Mouse (Mus musculus): ENCODE results near the gene Camta2. TPM values are rescaled to one million over a fixed set of nuclear protein-coding genes. Genes with fewer than 3 reads are reported as not detected.
A peak's percentile ranks its signal among the peaks of the same experiment; 100 is the strongest.

Gene Camta2
- polyA plus RNA-seq, 1 experiment from 2014 or later: 11.6 TPM

- peaks cover 78% of the 10 kb centered on the region for H3K36me3 ChIP-seq
- H3K9me3 ChIP-seq (replicated peaks): no peaks in the 10 kb centered on the region
- no peak overlapping the region for H3K27ac ChIP-seq
- peak overlapping the region; percentile 80 for H3K4me3 ChIP-seq
- H3K4me1 ChIP-seq: peaks cover 63% of the 10 kb centered on the region
- 86% methylated on average over 4 of the region's 4 CpGs for WGBS
- DNase-seq (ENCODE audit: low spot score): no peak
- no peaks in the 10 kb centered on the region for H3K27me3 ChIP-seq (ENCODE audit: low read depth, poor library complexity, severe bottlenecking)
Observed at GRCm38 (mm10) chr11:70648512-70648911, 39.4 kb downstream of the Camta2 start.

- 4% methylated on average over 28 of the region's 28 CpGs for WGBS
- H3K9me3 ChIP-seq (replicated peaks): no peaks in the 10 kb centered on the region
- H3K4me1 ChIP-seq: peaks cover 61% of the 10 kb centered on the region
- peak; percentile 57 for DNase-seq (ENCODE audit: low spot score)
- peaks cover 79% of the 10 kb centered on the region for H3K36me3 ChIP-seq
- H3K27me3 ChIP-seq (ENCODE audit: low read depth, poor library complexity, severe bottlenecking): no peaks in the 10 kb centered on the region
- peak overlapping the region; percentile 80 for H3K4me3 ChIP-seq
- peak overlapping the region; percentile 95 for H3K27ac ChIP-seq
Observed at GRCm38 (mm10) chr11:70647716-70648420, 40.0 kb downstream of the Camta2 start.

GRCm38 (mm10) chr11:70646691-70647650, 40.9 kb downstream of the Camta2 start, which contains the start of the genes Rnf167 and Slc25a11:
Gene Rnf167 (plus strand): TSS chr11:70647235.
Gene Slc25a11 (minus strand): TSS chr11:70647479.
- H3K27me3 ChIP-seq (ENCODE audit: low read depth, poor library complexity, severe bottlenecking): no peaks in the 10 kb centered on the region
- H3K4me1 ChIP-seq: peaks cover 52% of the 10 kb centered on the region
- H3K36me3 ChIP-seq: peaks cover 74% of the 10 kb centered on the region
- peak within 1 kb of the TSS; percentile 95 for H3K27ac ChIP-seq
- under 1% methylated on average over 63 of the region's 63 CpGs for WGBS
- H3K4me3 ChIP-seq: peak within 1 kb of the TSS; percentile 80
- DNase-seq (ENCODE audit: low spot score): peak; percentile 96
- H3K9me3 ChIP-seq (replicated peaks): no peaks in the 10 kb centered on the region

- peaks cover 66% of the 10 kb centered on the region for H3K36me3 ChIP-seq
- DNase-seq (ENCODE audit: low spot score): no peak
- peak overlapping the region; percentile 80 for H3K4me3 ChIP-seq
- no peaks in the 10 kb centered on the region for H3K9me3 ChIP-seq (replicated peaks)
- 30% methylated on average over 3 of the region's 3 CpGs for whole genome bisulfite sequencing
- peak overlapping the region; percentile 95 for H3K27ac ChIP-seq
- H3K27me3 ChIP-seq (ENCODE audit: low read depth, poor library complexity, severe bottlenecking): no peaks in the 10 kb centered on the region
- peaks cover 45% of the 10 kb centered on the region for H3K4me1 ChIP-seq
Observed at GRCm38 (mm10) chr11:70646259-70646555, 41.7 kb downstream of the Camta2 start.

- 93% methylated on average over 12 of the region's 12 CpGs for WGBS
Observed at GRCm38 (mm10) chr11:70645461-70646258, 42.2 kb downstream of the Camta2 start.

GRCm38 (mm10) chr11:70644564-70645103, 43.3 kb downstream of the Camta2 start:
- WGBS: 96% methylated on average over 8 of the region's 8 CpGs
- peak overlapping the region; percentile 80; the same call in 1 of the 2 replicates for H3K4me3 ChIP-seq

More at GRCm38 (mm10) chr11:70645461-70646258, 42.2 kb downstream of the Camta2 start:
- peaks cover 40% of the 10 kb centered on the region for H3K4me1 ChIP-seq
- H3K9me3 ChIP-seq (replicated peaks): no peaks in the 10 kb centered on the region
- no peak for DNase-seq (ENCODE audit: low spot score)
- H3K27ac ChIP-seq: peak overlapping the region; percentile 95
- H3K36me3 ChIP-seq: peaks cover 61% of the 10 kb centered on the region
- H3K27me3 ChIP-seq (ENCODE audit: low read depth, poor library complexity, severe bottlenecking): no peaks in the 10 kb centered on the region
- H3K4me3 ChIP-seq: peak overlapping the region; percentile 80

GRCm38 (mm10) chr11:70643051-70643450, 44.9 kb downstream of the Camta2 start:
- no peak overlapping the region for H3K4me3 ChIP-seq
- H3K9me3 ChIP-seq (replicated peaks): no peaks in the 10 kb centered on the region
- H3K4me1 ChIP-seq: peaks cover 22% of the 10 kb centered on the region
- peaks cover 36% of the 10 kb centered on the region for H3K36me3 ChIP-seq
- DNase-seq (ENCODE audit: low spot score): no peak
- WGBS: 92% methylated on average over 6 of the region's 6 CpGs
- H3K27ac ChIP-seq: no peak overlapping the region
- no peaks in the 10 kb centered on the region for H3K27me3 ChIP-seq (ENCODE audit: low read depth, poor library complexity, severe bottlenecking)

More at GRCm38 (mm10) chr11:70644564-70645103, 43.3 kb downstream of the Camta2 start:
- Histone ChIP-seq H3K27ac (peak overlapping the region; percentile 31; the same call in 1 of the 2 replicates), H3K27me3 (ENCODE audit: low read depth, poor library complexity, severe bottlenecking) (no peaks in the 10 kb centered on the region), H3K9me3 (replicated peaks) (no peaks in the 10 kb centered on the region), H3K36me3 (peaks cover 51% of the 10 kb centered on the region), H3K4me1 (peaks cover 36% of the 10 kb centered on the region)
- no peak for DNase-seq (ENCODE audit: low spot score)

- Histone ChIP-seq H3K27ac (no peak overlapping the region), H3K27me3 (ENCODE audit: low read depth, poor library complexity, severe bottlenecking) (no peaks in the 10 kb centered on the region), H3K36me3 (peaks cover 35% of the 10 kb centered on the region), H3K4me3 (no peak overlapping the region), H3K4me1 (peaks cover 15% of the 10 kb centered on the region), H3K9me3 (replicated peaks) (no peaks in the 10 kb centered on the region)
- DNase-seq (ENCODE audit: low spot score): no peak
- 75% methylated on average over 7 of the region's 7 CpGs for WGBS
Observed at GRCm38 (mm10) chr11:70641241-70641640, 46.7 kb downstream of the Camta2 start.

GRCm38 (mm10) chr11:70639976-70640375, 47.9 kb downstream of the Camta2 start:
- WGBS: 87% methylated on average over 8 of the region's 8 CpGs

GRCm38 (mm10) chr11:70638714-70639278, 49.1 kb downstream of the Camta2 start, which contains the start of gene Gp1ba:
Gene Gp1ba (plus strand): TSS chr11:70639122.
- Histone ChIP-seq H3K27me3 (ENCODE audit: low read depth, poor library complexity, severe bottlenecking) (no peaks in the 10 kb centered on the region), H3K9me3 (replicated peaks) (no peaks in the 10 kb centered on the region), H3K27ac (no peak within 1 kb of the TSS), H3K36me3 (peaks cover 13% of the 10 kb centered on the region), H3K4me3 (no peak within 1 kb of the TSS), H3K4me1 (no peaks in the 10 kb centered on the region)
- no peak for DNase-seq (ENCODE audit: low spot score)
- 44% methylated on average over 5 of the region's 5 CpGs for WGBS

More at GRCm38 (mm10) chr11:70639976-70640375, 47.9 kb downstream of the Camta2 start:
- Histone ChIP-seq H3K4me1 (0 out of 2 replicates have a peak, but pooled peaks cover 2% of the 10 kb centered on the region), H3K9me3 (replicated peaks) (no peaks in the 10 kb centered on the region), H3K4me3 (no peak overlapping the region), H3K27ac (no peak overlapping the region), H3K36me3 (peaks cover 25% of the 10 kb centered on the region), H3K27me3 (ENCODE audit: low read depth, poor library complexity, severe bottlenecking) (no peaks in the 10 kb centered on the region)
- no peak for DNase-seq (ENCODE audit: low spot score)

- Histone ChIP-seq H3K9me3 (replicated peaks) (no peaks in the 10 kb centered on the region), H3K27me3 (ENCODE audit: low read depth, poor library complexity, severe bottlenecking) (no peaks in the 10 kb centered on the region), H3K4me1 (no peaks in the 10 kb centered on the region), H3K36me3 (peaks cover 8% of the 10 kb centered on the region), H3K27ac (no peak overlapping the region), H3K4me3 (no peak overlapping the region)
- 89% methylated on average over 1 of the region's 1 CpGs for WGBS
- no peak for DNase-seq (ENCODE audit: low spot score)
Observed at GRCm38 (mm10) chr11:70638293-70638692, 49.6 kb downstream of the Camta2 start.

- Histone ChIP-seq H3K36me3 (peaks cover 3% of the 10 kb centered on the region), H3K27ac (no peak overlapping the region), H3K9me3 (replicated peaks) (no peaks in the 10 kb centered on the region), H3K4me3 (no peak overlapping the region), H3K27me3 (ENCODE audit: low read depth, poor library complexity, severe bottlenecking) (no peaks in the 10 kb centered on the region), H3K4me1 (no peaks in the 10 kb centered on the region)
- 100% methylated on average over 1 of the region's 1 CpGs for WGBS
- no peak for DNase-seq (ENCODE audit: low spot score)
Observed at GRCm38 (mm10) chr11:70637764-70638163, 50.1 kb downstream of the Camta2 start.

Measured in limb, embryonic 10.5 days (tissue).